Mouse (Mus musculus) liver, embryonic 11.5 days (tissue): ENCODE measurements around the gene Ndufa12. TPM values are rescaled to one million over a fixed set of nuclear protein-coding genes. Genes with fewer than 3 reads are reported as not detected.

ENCODE experiments used
- ATAC-seq: fragments of 200-750 bp; cut with Nextera tagmentation; replicated peaks from 2 replicates; pipeline ENCODE4 v1.8.0; 2017; ENCODE audit warnings: moderate number of reproducible peaks, mild to moderate bottlenecking, moderate TSS enrichment, moderate library complexity; ENCODE audit not compliant: low FRiP score
- DNase-seq: peaks from one replicate; pipeline ENCODE4 v3.0.0-alpha.2; 2017; ENCODE audit warnings: low spot score
- H3K27ac ChIP-seq: fragments of 300-500 bp; sonication (generic); 2 replicates; pipeline ENCODE4 v1.5.1; 2014; ENCODE audit warnings: mild to moderate bottlenecking, low read depth, low read length, control low read depth
- H3K27me3 ChIP-seq: fragments of 300-500 bp; sonication (generic); replicated peaks from 2 replicates; pipeline ENCODE4 v1.6.1; 2014; ENCODE audit warnings: low read length, mixed read lengths; ENCODE audit not compliant: control insufficient read depth, insufficient read depth
- H3K36me3 ChIP-seq: fragments of 300-500 bp; sonication (generic); 2 replicates; pipeline ENCODE4 v1.6.1; 2014; ENCODE audit warnings: mild to moderate bottlenecking, low read length, moderate library complexity, mixed read lengths; ENCODE audit not compliant: control insufficient read depth, insufficient read depth
- H3K4me1 ChIP-seq: fragments of 300-500 bp; sonication (generic); replicated peaks from 2 replicates; pipeline ENCODE4 v1.6.1; 2014; ENCODE audit warnings: low read length, mixed read lengths; ENCODE audit not compliant: control insufficient read depth, insufficient read depth
- H3K4me2 ChIP-seq: fragments of 300-500 bp; sonication (generic); 2 replicates; pipeline ENCODE4 v1.6.1; 2014; ENCODE audit warnings: mild to moderate bottlenecking, control low read depth, moderate library complexity
- H3K4me3 ChIP-seq: fragments of 300-500 bp; sonication (generic); 2 replicates; pipeline ENCODE4 v1.5.1; 2014; ENCODE audit warnings: low read depth, low read length, control low read depth
- H3K9ac ChIP-seq: fragments of 300-500 bp; sonication (generic); 2 replicates; pipeline ENCODE4 v1.6.1; 2014; ENCODE audit warnings: low read depth, low read length, control low read depth
- H3K9me3 ChIP-seq: fragments of 300-500 bp; sonication (generic); 2 replicates; pipeline ENCODE4 v1.6.1; 2016; ENCODE audit warnings: low read length, inconsistent platforms, mixed read lengths; ENCODE audit not compliant: control insufficient read depth
- whole genome bisulfite sequencing: fragments of 180-500 bp; shearing (Covaris S2); extraction: QIAGEN DNeasy Blood & Tissue Kit; methylation state at CpG from one replicate; pipeline ENCODE4 v1.1.7; 2014; 5-methylcytosine and 5-hydroxymethylcytosine counted together
- polyA plus RNA-seq: library from polyadenylated mRNA; unstranded; fragments of >200 nt; fragmentation: Nextera tagmentation; extraction: Ambion mirVana; gene quantifications from 2 replicates; pipeline ENCODE4 v1.2.1, GENCODE M21; 2014

The Ndufa12 gene
- polyA plus RNA-seq, 1 experiment from 2014 or later: 432 TPM

DNA sequence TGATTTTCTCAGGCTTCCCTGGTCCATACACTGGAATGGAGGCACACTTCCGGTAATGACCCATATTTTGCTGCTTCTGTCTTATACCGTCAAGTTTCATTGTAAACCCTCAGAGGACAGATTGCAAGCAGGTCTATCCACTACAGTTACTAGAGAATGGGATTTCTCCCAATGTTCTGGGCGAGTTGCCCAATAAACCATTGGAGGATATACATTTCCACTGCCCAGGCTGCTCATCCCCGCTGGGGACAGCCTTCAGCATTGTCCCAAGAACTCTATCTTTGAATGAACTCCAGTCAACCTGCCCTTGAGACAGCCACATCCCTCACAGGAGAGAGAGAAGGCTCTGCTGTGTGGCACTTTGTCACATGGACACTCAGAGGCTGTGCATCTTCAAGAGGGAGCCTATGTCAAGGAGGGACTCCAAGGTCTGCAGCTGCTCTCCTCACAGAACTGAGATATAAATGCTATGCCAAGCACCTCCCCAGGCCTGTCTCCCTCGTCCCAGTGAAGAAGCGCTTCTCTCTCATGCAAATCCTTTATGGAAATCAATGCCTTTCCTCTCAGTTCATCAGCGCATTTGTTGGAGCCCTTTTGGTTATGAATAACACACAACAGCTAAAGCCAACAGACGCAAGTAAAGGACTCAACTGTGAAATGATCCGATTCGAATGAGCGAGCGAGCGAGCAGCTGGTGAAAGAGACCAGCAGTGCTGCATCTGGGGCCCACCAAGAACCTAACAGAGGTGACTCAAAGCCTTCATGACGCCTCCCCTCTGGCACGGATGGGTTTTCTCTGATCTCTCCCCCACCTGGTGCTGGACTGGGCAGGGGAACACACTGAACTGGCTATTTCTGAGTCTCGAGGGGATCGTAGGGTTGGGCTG, 67.4 kb downstream of the Ndufa12 start:
- Histone ChIP-seq H3K4me3 (no peak overlapping the region), H3K9ac (no peak overlapping the region), H3K36me3 (no peaks in the 10 kb centered on the region), H3K4me2 (no peak overlapping the region), H3K27me3 (no peaks in the 10 kb centered on the region), H3K4me1 (no peaks in the 10 kb centered on the region), H3K27ac (no peak overlapping the region), H3K9me3 (no peaks in the 10 kb centered on the region)
- DNase-seq (no peak), ATAC-seq (no peak)
- 76% methylated on average over 17 of the region's 17 CpGs for WGBS

Other genes starting within 250 kb of the Ndufa12 start
- gene Vezt, start 162.9 kb upstream of the Ndufa12 start, polyA plus RNA-seq: 18.9 and 19.7 TPM in 2 replicates
- 5.5 and 6.4 TPM in 2 replicates for gene Fgd6, start 162.7 kb upstream of the Ndufa12 start, polyA plus RNA-seq
- 6.4 and 7.4 TPM in 2 replicates for gene Nr2c1, start 50.7 kb upstream of the Ndufa12 start, polyA plus RNA-seq
- gene Gm4792, start 100.0 kb downstream of the Ndufa12 start, polyA plus RNA-seq: not detected in 2 replicates
- gene Tmcc3, start 113.2 kb downstream of the Ndufa12 start, polyA plus RNA-seq: 5.1 and 5.6 TPM in 2 replicates